Mouse (Mus musculus): ENCODE data around the gene Pafah1b3. TPM values are rescaled to one million over a fixed set of nuclear protein-coding genes. Genes with fewer than 3 reads are reported as not detected.
A peak's percentile ranks its signal among the peaks of the same experiment; 100 is the strongest.
"Not testable (repeated sequence)": the region's sequence is repeated elsewhere in the genome, so short reads cannot be mapped to it uniquely, and the experiment has no call there.

Pafah1b3 gene
- polyA plus RNA-seq, 2 experiments: 234 to 266 TPM

DNA sequence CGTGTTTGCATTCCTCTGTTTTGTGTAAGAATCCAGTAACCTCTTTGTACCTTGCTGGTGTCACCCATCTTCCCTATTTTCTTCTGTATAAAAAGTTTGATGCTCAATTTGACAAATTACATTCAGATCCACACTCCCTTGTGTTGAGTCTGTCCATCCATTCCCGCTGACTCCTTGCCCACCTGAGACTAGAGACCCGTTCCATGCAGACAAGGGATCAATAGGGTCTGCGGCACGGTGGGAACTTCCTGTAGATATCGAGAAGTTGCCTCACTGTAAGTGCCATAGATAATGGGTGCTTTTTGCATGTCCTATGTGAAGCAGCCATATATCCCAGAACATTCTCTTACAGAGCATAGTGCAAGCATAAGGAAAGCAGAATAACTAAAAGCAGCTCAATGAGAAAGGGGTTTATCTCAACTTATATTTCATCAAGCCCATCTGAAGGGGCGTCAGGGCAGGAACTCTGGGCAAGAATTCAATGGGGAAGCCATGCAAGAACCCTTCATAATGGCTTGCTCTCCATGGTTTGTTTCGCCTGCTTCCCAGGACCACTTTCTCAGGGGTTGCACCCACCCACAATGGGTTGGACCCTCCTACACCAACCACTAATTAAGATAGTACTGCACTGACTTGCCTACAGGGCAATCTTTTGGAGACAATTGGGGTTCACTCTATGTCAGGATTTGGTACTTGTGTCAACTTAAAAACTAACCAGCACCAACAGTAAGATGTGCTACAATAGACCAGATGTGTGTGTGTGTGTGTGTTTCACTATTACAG lies 31.4 kb downstream of the Pafah1b3 start:
- H3K4me1 ChIP-seq (ENCODE audit: control insufficient read depth, insufficient read depth, low read length): peaks cover 17% of the 10 kb centered on the region
- H3K4me2 ChIP-seq (replicated peaks; ENCODE audit: low read depth, low read length, severe bottlenecking): peak overlapping the region; percentile 54; the same call in 1 of the 2 replicates
- H3K36me3 ChIP-seq (ENCODE audit: control insufficient read depth, insufficient read depth, low read length): peaks cover 4% of the 10 kb centered on the region
- no peaks in the 10 kb centered on the region for H3K9me3 ChIP-seq (ENCODE audit: control insufficient read depth, low read length)
- H3K27me3 ChIP-seq (ENCODE audit: control insufficient read depth, insufficient read depth, low read length): no peaks in the 10 kb centered on the region
- no peak for TF ChIP-seq POLR2A (IDR thresholded peaks at IDR 0.05; ENCODE audit: borderline replicate concordance, extremely low read depth, insufficient read depth, insufficient read length)
- WGBS: 89% methylated on average over 8 of the region's 8 CpGs
- H3K4me3 ChIP-seq (replicated peaks; ENCODE audit: low read length): 0 out of 2 replicates have a peak overlapping the region, but pooled peaks have one; percentile 79
- H3K9ac ChIP-seq (ENCODE audit: low read depth, low read length, severe bottlenecking): no peak overlapping the region
- ATAC-seq (ENCODE audit: low FRiP score, low read depth): no peak
- DNase-seq (ENCODE audit: low spot score): no peak
- no peak overlapping the region for H3K27ac ChIP-seq (replicated peaks; ENCODE audit: low read depth, low read length)

DNA sequence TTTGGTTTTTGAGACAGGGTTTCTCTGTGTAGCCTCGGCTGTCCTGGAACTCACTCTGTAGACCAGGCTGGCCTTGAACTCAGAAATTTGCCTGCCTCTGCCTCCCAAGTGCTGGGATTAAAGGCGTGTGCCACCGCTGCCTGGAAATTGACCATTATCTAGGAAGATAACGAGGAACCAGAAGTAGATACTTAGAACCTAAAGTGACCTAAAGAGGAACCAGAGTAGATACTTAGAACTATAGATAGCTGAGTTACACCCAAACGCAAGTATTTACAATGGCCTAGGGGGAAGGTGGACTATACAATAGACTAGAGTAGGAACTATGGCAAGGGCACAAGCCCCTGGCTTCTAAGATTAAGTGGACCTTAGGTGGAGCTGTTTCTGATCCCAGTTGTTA lies 32.0 kb downstream of the Pafah1b3 start:
- 84% methylated on average over 5 of the region's 5 CpGs for WGBS
- not testable (repeated sequence) for H3K36me3 ChIP-seq (ENCODE audit: control insufficient read depth, insufficient read depth, low read length); H3K27me3 ChIP-seq (ENCODE audit: control insufficient read depth, insufficient read depth, low read length); H3K4me2 ChIP-seq (replicated peaks; ENCODE audit: low read depth, low read length, severe bottlenecking); DNase-seq (ENCODE audit: low spot score); H3K27ac ChIP-seq (replicated peaks; ENCODE audit: low read depth, low read length); H3K9ac ChIP-seq (ENCODE audit: low read depth, low read length, severe bottlenecking); ATAC-seq (ENCODE audit: low FRiP score, low read depth); H3K4me3 ChIP-seq (replicated peaks; ENCODE audit: low read length); H3K9me3 ChIP-seq (ENCODE audit: control insufficient read depth, low read length)
- H3K4me1 ChIP-seq (ENCODE audit: control insufficient read depth, insufficient read depth, low read length): peaks cover 17% of the 10 kb centered on the region

DNA sequence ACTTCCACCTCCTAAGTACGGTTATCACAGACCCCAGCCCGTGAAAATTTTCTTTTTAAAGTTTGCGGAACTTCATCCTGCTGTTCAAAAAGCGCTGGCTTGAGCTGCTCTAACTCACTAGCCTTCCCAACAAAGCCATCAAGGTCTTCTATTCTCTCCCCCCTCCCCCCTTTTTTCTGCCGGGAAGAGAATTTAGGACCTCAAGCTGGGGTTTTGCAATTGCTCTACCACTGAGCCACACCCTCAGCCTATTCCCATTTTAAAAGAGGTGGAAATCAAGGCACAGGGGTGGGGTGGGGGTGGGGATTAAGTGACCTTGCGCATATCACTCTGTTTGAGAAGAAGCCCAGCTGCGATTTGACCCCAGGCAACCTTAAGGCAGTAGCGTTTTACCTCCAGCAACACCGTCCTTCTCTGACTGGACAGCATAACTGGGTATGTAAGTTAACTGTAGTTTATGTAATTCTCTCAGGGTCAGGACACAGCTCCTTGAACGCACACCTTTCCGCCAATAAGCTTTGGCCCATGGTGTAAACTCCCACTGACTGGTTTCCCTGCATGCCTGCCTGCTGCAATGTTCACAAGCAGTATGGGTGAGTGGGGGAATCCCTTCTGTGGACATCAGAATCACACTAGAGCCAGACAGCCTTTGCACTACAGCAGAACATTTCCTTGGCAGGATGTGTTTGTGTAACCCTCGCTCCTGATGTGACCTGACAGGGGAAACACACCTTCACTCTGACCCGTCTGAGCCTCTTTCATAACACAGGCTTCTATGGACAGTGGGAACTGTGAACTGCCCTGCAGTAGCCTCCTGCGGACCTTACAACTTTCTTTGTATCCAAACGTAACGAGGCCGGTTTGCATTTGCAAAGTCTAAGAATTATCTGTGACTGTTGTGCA lies 33.6 kb downstream of the Pafah1b3 start:
- Histone ChIP-seq H3K4me2 (replicated peaks; ENCODE audit: low read depth, low read length, severe bottlenecking) (no peak overlapping the region), H3K4me1 (ENCODE audit: control insufficient read depth, insufficient read depth, low read length) (peaks cover 8% of the 10 kb centered on the region), H3K4me3 (replicated peaks; ENCODE audit: low read length) (no peak overlapping the region), H3K9me3 (ENCODE audit: control insufficient read depth, low read length) (no peaks in the 10 kb centered on the region), H3K36me3 (ENCODE audit: control insufficient read depth, insufficient read depth, low read length) (no peaks in the 10 kb centered on the region), H3K27ac (replicated peaks; ENCODE audit: low read depth, low read length) (no peak overlapping the region), H3K9ac (ENCODE audit: low read depth, low read length, severe bottlenecking) (no peak overlapping the region), H3K27me3 (ENCODE audit: control insufficient read depth, insufficient read depth, low read length) (no peaks in the 10 kb centered on the region)
- no peak for ATAC-seq (ENCODE audit: low FRiP score, low read depth)
- WGBS: 33% methylated on average over 17 of the region's 17 CpGs
- TF ChIP-seq POLR2A (IDR thresholded peaks at IDR 0.05; ENCODE audit: borderline replicate concordance, extremely low read depth, insufficient read depth, insufficient read length): no peak
- DNase-seq (ENCODE audit: low spot score): no peak

DNA sequence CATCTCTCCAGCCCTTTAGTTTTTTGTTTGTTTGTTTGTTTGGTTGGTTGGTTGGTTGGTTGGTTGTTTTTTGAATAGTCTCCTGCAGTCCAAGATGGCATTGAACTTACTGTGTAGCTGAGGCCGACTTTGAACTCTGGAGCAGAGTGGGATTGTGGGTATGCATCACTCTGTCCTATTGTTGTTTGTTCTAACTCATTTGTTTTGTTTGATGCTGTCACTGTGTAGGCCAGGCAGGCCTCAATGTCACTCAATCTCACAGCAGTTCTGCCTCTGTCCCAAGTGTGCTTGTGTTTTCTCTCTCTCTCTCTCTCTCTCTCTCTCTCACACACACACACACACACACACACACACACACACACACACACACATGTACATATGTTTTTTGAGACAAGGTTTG lies 35.9 kb downstream of the Pafah1b3 start:
- 89% methylated on average over 1 of the region's 1 CpGs for WGBS
- DNase-seq (ENCODE audit: low spot score): no peak

DNA sequence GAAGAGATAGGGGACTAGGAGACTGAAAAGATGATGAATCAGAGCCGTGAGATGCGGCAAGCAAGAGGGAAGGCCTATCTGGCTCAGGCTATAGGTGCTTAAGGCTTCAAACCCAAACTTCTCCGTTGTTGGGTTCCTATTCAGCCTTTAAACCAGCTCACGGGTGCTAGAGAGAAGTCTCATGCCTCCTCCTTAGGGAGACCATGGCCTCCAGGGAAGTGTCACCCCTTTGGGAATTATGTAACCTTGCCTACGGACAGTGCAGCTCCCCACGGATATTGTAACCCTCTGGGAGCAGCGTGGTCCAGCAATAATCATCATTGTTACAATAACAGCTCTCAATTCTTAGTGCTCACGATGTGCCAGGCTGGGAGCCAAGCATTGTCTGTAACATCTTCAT lies 46.0 kb downstream of the Pafah1b3 start:
- DNase-seq (ENCODE audit: low spot score): no peak
- peak overlapping the region; percentile 97 for H3K27ac ChIP-seq (replicated peaks; ENCODE audit: low read depth, low read length)

More for the DNA sequence above, 35.9 kb downstream of the Pafah1b3 start:
- Histone ChIP-seq H3K27ac (replicated peaks; ENCODE audit: low read depth, low read length) (no peak overlapping the region), H3K4me1 (ENCODE audit: control insufficient read depth, insufficient read depth, low read length) (0 out of 2 replicates have a peak, but pooled peaks cover 2% of the 10 kb centered on the region), H3K9me3 (ENCODE audit: control insufficient read depth, low read length) (no peaks in the 10 kb centered on the region), H3K4me3 (replicated peaks; ENCODE audit: low read length) (no peak overlapping the region), H3K27me3 (ENCODE audit: control insufficient read depth, insufficient read depth, low read length) (no peaks in the 10 kb centered on the region), H3K4me2 (replicated peaks; ENCODE audit: low read depth, low read length, severe bottlenecking) (no peak overlapping the region), H3K9ac (ENCODE audit: low read depth, low read length, severe bottlenecking) (no peak overlapping the region), H3K36me3 (ENCODE audit: control insufficient read depth, insufficient read depth, low read length) (no peaks in the 10 kb centered on the region)
- no peak for ATAC-seq (ENCODE audit: low FRiP score, low read depth)
- no peak for TF ChIP-seq POLR2A (IDR thresholded peaks at IDR 0.05; ENCODE audit: borderline replicate concordance, extremely low read depth, insufficient read depth, insufficient read length)

More for the DNA sequence above, 46.0 kb downstream of the Pafah1b3 start:
- no peaks in the 10 kb centered on the region for H3K27me3 ChIP-seq (ENCODE audit: control insufficient read depth, insufficient read depth, low read length)
- peaks cover 27% of the 10 kb centered on the region for H3K4me1 ChIP-seq (ENCODE audit: control insufficient read depth, insufficient read depth, low read length)
- peak overlapping the region; percentile 99 for H3K4me3 ChIP-seq (replicated peaks; ENCODE audit: low read length)
- H3K9ac ChIP-seq (ENCODE audit: low read depth, low read length, severe bottlenecking): peak overlapping the region; percentile 91
- ATAC-seq (ENCODE audit: low FRiP score, low read depth): no peak
- TF ChIP-seq POLR2A (IDR thresholded peaks at IDR 0.05; ENCODE audit: borderline replicate concordance, extremely low read depth, insufficient read depth, insufficient read length): no peak
- WGBS: 18% methylated on average over 8 of the region's 8 CpGs
- H3K36me3 ChIP-seq (ENCODE audit: control insufficient read depth, insufficient read depth, low read length): no peaks in the 10 kb centered on the region
- no peaks in the 10 kb centered on the region for H3K9me3 ChIP-seq (ENCODE audit: control insufficient read depth, low read length)
- peak overlapping the region; percentile 95 for H3K4me2 ChIP-seq (replicated peaks; ENCODE audit: low read depth, low read length, severe bottlenecking)
